Mouse (Mus musculus) right cerebral cortex, adult 18-20 months (tissue): Measurements from ENCODE around the gene Cdh18.
"Not testable (repeated sequence)": the region's sequence is repeated elsewhere in the genome, so short reads cannot be mapped to it uniquely, and the experiment has no call there.

Experiments used
- DNase-seq: peaks from one replicate; pipeline ENCODE4 v3.0.0; 2022; ENCODE audit warnings: mixed read lengths

The Cdh18 gene

DNA sequence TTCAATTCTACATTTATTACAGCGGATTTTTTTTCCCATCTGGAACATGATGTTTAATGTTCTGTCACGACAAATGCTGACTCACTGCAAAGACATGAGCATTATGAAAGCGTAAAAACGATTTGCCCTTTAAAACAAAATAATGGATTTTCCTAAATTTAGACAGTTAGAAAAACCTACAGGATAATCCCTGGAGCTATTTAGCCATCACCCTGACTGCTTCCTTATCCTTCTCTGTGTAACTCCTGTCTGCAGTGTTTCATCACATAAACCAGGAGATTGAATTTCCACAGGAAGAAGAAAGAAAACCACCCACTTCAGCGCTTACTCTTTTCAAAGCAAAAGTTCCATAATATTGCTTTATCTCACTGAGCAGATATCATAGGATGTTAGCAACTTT lies 431.3 kb downstream of the Cdh18 start:
- no peak for DNase-seq

DNA sequence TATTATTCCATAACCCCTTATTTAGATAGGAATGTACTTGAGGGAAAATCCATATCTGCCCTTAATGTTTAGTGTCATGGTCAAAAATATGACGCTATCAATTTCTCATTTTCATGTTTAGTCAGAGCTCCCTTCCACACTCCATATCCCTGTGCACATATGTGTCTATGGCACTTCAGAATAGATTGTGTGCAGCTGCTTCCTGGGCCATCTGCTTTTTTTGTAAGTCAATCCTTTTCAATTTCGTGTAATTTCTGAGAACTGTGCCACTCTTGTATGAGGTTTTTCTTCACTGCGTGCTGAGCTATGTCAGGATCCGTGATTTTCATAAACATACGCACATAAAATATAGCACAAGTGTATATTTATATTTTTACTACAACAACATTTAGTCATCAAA lies 435.8 kb downstream of the Cdh18 start:
- no peak for DNase-seq

DNA sequence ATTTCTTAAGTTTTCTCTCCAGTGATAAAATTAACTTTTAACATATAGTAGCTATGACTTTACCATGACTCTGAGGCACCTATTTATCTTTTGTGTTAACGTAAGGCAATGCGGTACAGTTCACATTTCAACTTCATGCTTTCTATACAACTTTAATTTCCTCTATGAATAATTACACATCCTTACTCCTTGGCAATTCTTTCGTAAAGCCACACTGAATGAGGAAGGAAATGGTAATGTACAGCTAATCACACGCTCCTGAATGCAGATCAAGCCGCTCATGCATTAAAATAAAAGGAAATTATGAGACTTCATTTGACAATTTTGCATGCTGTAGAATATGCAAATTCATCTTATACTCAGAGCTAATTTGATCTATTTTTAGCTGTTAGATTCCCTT lies 467.9 kb downstream of the Cdh18 start:
- DNase-seq, result no peak

DNA sequence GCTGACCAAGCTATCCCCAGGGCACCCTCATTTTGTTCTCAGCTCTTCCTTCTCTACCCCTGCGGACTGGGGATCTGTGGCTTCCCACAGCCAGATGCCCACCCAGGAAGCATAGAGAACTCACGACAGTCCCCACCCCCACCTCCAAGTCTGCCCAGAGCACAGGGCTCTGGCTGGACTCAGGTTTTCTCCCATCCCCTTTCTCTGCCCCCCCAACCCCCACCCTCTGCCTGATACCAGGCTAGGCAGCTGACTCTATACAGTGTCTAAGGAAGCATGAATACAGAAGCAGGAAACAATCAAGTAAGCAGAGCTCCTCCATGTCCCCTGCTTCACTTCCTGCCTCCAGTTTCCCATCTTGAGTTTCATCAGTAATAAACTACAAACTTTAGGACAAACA lies 472.3 kb downstream of the Cdh18 start:
- no peak for DNase-seq

DNA sequence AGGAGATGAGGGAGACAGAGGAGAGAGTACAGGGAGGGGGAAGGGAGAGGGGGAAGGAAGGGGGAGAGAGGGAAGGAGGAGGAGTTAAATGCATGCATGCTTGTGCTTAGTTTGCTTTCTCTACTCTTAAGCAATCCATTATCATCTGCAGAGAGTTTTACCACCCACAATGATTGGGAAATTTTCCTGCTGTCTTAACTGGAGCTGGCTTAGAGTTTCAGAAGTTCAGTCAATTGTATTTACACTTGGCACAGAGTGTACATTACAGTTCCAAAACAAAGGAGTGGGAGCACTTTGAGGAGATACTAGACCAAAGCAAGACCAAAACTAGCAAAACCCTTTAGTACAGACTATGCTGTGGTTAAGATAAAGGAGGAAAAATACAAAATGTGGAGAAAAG lies 473.8 kb downstream of the Cdh18 start:
- DNase-seq, result no peak

DNA sequence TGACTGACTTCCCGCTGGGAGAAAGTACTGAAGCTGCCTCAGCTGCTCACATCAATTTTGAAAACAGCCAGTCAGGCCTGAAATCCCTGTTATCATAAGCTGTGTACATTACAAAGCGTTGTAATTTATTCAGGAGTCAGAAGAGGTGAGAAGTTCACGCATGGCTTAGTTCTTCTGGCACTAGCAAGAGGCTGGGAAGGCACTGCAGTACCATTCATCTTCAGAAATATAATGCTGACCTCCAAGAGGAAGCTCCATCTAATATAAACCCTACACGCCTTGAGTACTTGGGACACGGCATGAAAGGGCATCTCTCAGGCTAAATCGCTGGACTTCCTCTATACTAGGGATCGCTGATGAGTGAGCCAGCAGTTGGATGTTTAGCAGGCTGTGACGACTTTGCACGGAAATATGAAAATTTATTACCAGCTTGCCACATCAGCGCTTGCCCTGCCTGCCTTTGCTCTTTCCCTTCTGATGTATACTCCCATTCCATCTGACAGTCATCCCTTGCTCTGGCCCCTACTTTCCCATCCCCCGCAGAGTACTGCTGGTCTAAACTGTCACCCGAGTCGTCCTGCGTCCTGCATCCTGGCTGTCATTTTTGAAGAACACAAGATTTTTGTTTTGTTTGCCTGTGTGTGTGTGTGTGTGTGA lies 486.9 kb downstream of the Cdh18 start:
- peak; percentile 35 for DNase-seq

DNA sequence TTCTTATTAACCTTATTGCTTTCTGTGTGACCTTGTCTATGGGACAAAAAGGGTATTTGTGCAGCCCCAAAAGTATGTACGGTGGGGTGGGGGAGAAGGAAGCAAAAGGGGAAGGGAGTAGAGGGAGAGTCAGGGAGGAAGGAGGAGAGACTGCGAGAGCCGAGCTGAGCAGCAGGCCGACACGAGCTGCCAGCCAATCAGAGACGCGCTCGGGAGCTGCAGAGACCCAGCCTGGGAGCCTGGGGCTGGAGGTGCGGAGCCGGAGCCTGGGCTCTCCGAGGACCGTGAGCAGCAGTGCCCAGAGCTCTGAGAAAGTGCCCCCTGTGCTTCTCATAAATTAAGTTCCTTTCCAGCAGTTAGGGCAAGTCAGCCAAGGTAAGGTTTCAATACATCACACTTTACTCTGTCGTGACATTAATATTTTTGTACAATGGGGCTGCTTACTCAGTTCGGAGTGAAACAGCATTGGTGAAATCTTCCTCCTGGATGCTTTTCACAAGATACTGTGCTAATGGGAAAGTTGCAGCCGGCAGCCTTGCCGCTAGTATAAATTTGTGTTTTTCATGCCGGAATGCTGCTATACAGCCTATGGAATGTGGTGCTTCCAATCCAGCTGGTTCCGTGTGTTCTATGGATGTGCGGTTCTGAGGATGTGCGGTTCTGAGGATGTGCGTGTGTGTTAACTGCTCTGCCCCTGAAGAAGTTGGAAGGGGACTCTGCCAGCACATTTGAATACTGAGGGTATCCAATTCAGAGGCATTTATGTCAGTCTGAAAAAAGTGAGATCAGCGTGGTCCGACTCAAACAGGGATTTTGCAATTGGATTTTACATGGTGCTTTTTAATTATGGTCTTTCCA lies 487.6 kb downstream of the Cdh18 start:
- peak; percentile 91 for DNase-seq

DNA sequence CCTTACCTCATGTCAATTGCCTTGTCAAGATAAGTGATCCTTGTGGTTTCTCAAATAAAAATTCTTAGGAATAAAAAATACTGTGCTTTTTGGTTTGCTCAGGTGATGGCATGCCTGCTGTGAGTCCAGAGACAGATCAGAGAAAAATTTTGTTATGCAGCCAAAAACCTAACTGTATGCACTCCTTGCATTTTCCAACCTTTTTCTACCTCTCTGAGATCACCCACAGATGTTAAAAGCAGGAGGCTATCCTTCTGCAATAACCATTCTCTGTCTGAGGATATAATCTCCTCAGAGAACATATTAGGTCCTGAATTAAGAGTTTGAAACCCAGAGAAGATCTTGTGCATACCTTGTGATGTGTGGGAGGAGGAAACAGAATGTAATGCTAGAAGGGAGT lies 488.7 kb downstream of the Cdh18 start:
- no peak for DNase-seq

DNA sequence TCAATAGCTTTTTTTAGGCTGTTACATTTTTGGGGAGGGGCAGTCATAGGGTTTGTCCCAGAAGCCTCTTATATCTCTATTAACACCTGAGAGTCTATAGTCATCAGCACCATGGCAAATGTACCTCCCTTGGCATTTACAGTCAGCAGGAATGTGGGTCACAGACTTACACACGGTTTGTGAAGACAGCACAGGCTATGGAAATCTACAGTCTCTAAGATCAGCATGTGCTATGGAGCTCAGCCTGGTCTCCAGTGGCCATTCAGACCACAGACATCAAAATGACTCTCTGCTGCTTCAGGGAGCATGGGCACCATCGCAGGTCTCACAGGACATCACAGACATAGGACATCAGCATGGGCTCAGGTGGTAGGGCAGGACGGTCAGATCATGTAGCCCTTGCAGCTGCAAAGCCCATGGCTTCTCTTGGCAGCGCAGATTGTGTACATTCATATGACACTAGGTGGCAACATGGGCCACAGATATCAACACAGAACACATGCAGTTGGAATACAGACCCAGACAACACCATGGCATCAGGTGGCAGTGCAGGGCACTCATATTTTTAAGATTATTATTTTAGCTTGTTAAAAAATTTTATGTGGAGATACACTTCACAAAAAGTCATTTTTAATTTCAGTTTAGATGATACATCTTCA lies 497.4 kb downstream of the Cdh18 start:
- no peak for DNase-seq

DNA sequence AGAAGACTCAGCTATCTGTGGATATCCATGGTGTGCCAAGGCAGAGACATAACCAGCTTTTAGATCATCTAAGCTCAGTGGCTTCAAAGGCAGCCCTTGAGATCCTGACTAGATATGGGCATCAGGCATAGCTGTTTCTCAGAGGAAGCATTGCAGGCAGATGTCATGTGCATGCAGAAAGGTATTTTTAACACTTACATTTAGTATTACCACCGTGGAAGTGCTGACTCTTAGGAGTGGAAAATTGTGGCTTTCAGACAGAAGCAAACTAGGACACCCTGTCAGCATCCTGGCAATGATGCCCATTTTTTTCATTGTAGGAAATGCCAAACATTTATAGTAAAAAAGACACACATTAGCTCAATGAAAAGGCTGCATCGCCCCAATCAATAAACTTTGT lies 503.2 kb downstream of the Cdh18 start:
- peak; percentile 5 for DNase-seq

DNA sequence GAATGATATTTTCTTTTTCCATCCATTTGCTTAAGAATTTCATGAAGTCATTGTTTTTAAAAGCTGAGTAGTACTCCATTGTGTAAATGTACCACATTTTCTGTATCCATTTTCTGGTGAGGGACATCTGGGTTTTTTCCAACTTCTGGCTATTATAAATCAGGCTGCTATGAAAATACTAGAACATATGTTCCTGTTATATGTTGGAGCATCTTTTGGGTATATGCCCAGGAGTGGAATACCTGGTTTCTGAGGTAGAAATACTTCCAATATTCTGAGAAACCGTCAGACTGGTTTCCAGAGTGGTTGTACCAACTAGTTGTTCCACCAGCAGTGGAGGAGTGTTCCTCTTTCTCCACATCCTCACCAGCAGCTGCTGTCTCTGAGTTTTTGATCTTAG lies 536.5 kb downstream of the Cdh18 start:
- not testable (repeated sequence) for DNase-seq

DNA sequence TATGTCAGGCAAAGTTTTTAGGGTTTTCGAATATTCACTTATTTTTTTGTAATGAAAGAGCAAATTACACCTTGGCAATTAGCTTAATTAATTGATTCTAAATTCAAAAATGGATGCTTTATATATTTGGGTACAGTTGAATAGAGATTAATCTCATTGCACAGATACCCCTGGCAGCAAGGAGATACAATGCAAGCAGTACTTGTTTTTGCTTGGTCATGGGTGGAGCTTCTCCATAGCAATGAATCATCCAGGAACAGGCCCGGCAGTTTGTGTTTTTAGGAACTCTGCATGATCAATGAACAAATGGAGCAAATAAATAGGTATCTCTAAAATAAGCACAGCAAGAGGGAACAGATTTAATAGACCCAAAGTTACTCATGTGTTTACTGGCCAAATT lies 538.7 kb downstream of the Cdh18 start:
- DNase-seq, result no peak

DNA sequence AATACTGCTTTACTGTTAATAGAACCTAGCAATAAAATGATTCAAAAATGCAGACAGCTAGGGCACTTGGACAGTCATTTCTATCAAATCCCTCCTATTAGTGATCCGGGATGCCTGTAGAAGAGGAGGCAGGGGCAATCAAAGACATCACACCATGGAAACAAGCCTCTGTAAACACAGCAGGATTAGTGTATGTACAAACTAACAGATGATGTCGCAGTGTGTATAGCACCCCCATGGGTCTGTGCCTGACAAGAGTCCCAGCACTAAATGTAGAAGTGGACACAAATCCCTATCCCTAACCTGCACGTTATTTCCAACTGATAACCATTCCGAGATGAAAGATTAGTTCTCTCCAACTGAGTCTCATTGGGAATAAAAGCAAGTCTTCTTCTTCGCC lies 547.8 kb downstream of the Cdh18 start:
- DNase-seq, result no peak

DNA sequence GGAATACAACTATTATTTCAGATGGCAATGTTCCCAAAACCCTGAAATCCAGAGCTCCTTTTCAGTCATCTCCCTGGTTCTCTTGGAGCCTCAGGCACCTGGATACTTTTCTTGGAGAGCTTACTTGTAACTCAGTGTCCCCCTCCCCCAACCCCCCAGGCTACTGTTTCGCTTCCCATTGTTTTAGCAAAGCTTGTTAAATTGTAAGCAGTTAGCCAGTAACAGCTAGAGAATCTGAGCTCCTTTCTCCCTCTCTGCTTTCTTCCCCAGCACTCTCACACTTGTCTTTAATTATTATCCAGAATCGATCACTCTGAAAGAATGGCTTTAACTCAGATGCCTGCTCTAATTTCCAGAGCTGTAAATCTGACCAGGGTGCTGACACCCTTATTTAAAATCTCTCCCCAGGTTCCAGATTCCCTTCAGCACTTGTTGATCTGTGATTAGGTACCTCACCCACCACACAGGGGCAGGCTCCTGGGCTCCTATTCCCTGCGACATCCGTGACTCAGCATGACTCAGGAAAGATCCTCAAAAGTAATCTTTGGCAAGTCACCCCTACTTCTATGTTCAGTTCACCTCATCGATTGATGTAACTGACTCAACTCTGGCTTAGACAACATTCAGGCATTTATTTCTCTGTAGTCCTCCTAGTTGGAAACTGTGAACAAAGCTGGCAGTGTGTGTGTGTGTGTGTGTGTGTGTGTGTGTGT lies 556.0 kb downstream of the Cdh18 start:
- DNase-seq, result peak; percentile 6

DNA sequence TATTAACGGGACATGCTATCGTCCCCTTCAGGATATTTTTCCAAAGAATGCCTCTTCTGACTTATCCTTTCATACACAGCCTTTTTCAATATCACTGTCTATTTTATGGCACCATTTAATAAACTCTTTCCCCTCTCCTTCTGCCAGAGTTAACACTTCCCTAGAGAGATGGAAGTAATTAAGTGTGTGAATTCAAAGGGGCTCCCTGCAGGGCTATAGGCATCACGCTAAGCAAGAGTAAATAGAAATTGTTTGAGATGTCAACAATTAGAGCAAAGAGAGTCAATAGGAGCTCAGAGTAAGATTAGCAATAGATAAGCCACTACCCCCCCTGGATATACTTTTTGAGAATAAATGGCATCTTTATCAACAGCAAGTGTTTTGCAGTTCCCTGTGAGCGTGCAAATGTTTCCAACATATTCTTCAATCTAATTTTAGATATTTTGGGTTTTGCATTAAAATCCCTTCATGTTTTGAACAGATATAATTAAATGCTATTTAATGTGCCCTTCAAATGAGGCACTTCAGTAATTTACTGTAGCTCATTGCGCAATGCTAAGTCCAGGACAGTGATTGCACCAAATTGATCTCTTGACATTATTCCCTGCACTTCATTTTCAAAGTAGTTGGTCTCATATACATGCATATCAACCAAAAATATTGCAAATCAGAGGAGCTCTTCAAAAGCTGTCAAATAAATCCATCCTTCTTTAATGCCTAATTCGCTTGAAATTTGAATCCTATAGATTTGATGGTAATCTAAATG lies 586.3 kb downstream of the Cdh18 start:
- DNase-seq, result no peak

DNA sequence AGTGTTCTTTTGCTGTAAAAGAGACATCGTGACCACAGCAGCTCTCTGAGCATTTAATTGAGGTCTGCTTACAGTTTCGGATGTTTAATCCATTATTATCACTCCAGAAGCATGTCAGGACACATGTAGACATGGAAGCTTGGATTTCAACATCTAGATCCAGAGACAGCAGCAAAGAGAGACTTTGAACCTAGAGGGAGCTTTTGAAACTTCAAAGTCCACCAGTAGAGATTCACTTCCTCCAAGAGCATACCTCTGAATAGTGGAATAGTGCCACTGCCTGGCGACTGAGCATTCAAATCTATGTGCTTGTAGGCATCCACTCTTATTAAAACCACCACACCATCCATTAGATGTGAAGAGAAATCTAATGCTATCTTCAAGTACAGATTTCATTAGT lies 588.1 kb downstream of the Cdh18 start:
- DNase-seq, result no peak

DNA sequence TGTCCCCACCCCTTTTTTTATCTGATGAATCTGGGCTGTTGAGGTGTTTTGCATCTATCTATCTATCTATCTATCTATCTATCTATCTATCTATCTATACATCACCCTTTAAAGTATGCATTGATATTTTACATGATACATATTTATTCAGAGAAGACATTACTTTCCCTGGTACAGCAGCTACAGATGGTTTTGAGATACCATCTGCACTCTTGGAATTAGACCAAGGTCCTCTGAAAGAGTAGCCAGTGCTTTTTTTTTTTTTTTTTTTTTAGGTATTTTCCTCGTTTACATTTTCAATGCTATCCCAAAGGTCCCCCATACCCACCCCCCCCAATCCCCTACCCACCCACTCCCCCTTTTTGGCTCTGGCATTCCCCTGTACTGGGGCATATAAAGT lies 594.1 kb downstream of the Cdh18 start:
- DNase-seq, result not testable (repeated sequence)

DNA sequence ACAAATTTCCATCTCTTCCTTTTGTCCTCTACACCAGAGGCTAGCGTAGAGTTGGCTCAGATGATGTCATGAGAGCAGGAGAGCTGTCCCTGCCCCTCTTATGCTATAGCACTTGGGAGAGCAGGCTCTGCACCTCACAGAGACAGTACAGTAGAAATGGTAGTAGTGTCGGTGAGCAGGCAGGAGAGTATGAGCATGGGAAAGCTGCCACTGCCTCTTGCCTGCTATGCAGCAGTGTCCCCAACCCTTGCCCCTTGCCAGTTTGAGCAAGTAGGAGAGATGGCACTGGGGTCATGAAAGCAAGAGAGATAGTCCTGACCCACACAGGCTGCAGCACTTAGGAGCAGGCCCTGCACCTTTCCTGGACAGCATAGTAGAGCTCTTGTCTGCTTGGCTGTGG lies 607.1 kb downstream of the Cdh18 start:
- DNase-seq, result no peak

DNA sequence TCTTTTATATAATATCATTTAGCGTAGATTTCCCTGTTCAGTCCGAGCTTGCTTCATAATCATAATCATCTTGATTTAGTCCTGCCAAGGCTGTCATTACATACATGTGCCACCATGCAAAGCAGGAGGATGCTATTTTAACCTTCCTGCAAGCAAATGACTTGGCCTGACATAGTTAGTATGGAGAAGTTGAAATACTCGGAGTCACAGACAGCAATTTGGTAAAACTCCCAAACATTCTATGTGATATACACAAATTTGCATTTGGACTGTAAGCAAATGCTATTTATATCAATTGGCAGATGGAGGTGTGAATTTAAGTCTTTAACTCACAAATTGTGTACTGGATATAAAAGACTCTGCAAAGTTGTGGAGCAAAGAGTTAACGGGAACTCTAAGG lies 616.0 kb downstream of the Cdh18 start:
- DNase-seq, result no peak

DNA sequence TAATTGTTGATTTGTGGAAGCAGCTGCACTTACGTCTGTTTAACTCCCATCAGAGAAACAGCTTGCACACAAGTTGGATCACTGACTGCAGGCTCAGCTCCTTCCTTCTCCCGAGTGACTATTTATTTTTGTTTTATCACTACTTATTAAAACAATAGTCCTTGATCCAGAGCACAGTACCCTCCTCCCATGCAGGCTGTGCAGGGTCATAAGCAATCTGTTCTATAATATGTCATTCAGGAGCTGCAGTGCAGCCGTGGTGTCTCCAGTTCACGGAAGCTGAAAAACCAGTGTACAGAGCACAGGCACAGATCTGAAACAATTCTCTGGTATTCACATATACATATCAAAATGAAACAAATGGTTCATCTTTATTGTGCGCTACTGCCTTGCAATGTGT lies 625.8 kb downstream of the Cdh18 start:
- DNase-seq, result no peak

DNA sequence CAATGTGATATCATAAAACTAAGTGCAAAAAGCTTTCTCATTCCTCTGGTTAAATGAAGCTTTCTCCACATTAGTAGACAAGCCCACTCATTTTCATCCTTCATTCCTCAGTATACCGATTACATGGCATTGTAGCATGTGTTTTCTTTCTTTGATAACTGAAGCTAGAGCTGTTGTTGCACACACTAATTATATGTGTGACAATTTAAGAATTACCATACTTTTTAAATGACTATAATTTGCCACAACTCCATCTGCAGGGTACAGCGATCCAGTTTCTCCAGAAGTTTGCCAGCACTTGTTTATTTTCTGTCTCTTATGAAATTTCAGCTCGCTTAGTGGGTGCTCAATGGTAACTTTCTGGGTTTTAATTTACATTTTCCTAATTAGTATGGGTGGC lies 663.2 kb downstream of the Cdh18 start:
- no peak for DNase-seq

DNA sequence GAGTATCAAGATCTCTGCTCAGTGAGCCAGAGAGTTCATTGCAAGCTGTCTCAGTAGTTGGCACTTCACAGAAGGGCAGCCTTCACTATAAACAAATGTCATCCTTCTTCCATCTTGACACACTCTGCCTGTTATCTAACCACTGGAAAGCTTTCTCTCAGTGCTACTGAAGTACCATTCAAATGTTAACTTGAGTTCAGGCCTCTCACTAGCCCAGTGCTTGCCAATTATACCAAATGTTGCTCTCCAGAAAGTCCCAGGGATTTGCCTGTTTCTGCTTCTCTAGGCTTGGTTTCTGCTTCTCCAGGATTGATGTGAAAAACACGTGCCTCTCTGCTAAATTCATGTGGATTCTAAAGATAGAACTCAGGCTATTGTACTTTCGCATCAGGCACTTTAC lies 681.8 kb downstream of the Cdh18 start:
- no peak for DNase-seq
